Mouse (Mus musculus): Measurements from ENCODE around the gene Wdr66.
A peak's percentile ranks its signal among the peaks of the same experiment; 100 is the strongest.

Gene Wdr66

DNA sequence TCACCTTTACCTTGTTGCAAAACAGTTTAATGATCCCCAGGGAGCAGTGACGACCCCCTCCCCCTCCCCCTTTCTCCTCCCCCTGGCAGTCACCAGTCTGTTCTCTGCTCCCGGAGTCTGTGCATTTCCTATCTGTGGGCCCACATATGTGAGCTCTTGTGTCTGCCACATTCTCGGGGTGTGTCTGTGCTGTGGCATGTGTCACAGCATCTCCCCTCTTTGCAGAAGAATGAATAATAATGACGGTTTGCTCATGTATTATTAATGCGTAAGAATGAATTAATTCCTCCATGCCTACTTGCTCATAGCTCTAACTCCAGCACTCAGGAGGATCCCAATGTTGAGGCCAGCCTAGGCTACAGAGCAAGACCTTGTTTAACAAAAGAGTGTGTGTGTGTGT, 21.0 kb downstream of the Wdr66 start:
- DNase-seq (ENCODE audit: low read depth) = no peak

DNA sequence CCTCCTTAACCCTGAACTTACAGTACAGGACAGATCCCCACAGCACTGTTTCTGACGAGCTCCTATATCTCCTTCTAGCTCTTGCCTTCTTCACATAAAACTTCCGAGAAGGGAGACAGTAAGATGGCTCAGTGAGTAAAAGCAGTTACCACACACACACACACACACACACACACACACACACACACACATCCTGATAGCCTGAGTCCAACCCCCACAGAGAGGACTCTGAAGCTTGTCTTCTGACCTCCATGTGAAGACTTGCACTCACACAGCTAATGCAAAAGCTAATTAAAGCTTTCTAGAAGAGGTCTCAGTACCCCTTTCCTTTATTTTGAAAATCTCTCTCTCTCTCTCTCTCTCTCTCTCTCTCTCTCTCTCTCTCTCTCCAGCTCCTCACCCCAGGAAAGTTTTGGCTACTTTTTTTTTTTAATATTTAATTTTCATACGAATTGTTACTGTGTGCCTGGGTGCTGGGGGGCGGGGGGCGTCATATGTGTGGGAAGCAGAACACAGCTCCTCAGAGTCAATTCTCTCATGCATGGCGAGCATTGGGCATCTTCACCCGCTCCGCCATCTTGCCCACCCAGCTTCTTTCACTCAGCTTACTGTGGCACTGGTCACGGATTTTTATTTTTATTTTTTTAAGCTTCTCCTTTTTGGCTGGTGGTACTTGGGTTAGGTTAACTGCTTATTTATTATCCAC, 24.9 kb downstream of the Wdr66 start:
- no peak for DNase-seq (ENCODE audit: low read depth)

DNA sequence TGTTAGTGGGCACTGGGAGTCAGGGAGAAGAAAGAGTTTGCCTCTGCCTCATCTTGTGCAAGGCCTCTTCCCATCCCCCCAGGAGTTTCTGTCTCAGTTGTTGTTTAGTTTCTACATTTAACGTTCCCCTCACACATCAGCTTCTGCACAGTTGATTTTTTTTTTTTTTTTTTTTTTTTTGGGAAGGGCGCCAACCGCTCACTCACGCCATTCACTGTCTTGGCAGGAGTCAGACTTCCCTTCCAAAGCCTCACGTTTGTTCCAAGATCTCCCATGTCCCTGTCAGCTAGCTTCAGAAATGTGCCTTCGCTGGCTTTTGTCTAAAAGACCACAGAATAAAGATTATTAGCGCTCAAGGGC, 25.4 kb downstream of the Wdr66 start:
- DNase-seq (ENCODE audit: low read depth) = no peak

DNA sequence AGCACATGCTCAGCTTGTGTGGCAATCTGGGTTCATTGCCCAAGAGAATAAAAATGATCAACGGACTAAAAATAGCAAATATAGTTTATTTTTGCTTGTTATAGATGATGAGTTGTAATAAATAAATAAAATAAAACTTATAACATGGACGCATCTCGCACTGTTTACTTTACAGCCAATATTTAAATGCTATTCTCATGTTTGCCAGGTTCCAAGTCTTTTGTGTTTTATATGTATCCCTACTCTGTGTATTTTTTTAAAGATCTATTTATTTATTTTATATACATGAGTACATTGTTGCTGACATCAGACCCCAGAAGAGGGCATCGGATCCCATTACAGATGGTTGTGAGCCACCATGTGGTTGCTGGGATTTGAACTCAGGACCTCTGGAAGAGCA, 25.8 kb downstream of the Wdr66 start:
- no peak for DNase-seq (ENCODE audit: low read depth)

DNA sequence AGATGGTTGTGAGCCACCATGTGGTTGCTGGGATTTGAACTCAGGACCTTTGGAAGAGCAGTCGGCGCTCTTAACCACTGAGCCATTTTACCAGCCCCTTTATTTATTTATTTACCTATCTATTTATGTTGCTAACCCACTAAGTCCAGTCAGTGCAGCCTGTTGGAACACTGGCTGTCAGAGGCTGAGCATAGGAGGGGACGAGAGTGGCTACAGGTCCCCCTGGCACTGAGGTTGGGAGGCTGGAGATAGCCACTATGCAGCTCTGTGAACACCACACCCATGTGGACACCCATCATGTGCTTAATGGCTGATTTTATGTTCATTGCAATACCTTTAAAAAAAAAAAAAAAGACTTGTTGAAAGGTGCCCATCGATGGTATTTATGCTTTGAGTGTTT, 27.3 kb downstream of the Wdr66 start:
- DNase-seq (ENCODE audit: low read depth) = no peak

DNA sequence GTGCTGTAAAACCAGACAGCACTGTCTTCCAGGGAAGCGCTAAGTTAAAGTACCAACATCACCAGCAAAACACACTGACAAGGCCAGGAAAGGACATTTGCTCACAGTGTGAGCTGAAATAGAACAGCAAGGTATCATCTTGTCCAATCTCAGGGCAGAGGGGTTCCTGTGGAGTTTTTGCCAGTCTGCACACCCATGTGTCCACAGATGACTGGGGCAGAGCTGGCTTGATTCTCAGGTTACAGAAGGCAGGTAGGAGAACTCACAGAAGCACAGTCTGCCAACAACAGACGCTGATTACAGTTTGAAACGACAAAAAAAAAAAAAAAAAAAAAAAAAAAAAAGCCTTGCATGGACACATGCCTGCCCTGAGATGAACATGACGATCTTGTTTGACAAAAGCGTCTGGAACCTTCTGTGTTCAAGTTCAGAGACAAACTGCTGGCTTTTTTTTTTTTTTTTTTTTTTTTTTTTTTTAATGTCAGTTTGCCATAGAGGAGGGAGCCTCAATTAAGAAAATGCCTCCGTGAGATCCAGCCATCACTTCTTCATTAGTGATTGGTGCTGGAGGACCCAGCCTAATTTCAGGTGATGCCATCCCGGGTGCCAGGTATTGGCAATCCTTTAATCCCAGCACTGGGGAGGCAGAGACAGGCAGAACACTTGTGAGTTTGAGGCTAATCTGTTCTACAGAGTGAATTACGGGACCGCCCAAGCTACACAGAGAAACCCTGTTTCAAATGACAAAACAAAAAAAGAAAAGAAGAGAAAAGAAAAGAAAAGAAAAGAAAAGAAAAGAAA, 29.6 kb downstream of the Wdr66 start:
- no peak for DNase-seq (ENCODE audit: low read depth)

DNA sequence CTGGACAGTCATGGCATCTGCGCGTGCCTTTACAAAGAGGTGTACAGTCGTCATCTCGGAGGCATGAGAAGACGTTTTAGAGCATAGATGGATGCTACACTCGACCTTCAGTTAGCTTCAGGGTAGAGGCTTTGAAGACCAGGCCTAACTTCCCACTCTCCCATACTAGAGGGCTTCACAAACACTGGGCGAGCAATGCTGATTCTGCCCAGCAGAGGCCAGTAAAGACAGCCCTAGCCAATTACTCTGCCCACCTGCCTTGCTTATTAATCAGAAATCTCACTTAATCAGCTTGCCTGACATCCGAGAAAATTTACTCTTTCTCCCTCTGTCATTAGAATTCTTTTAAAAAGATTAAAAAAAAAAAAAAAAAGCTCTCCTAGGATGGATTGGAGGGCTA, 33.3 kb downstream of the Wdr66 start:
- DNase-seq (ENCODE audit: low read depth) = no peak

DNA sequence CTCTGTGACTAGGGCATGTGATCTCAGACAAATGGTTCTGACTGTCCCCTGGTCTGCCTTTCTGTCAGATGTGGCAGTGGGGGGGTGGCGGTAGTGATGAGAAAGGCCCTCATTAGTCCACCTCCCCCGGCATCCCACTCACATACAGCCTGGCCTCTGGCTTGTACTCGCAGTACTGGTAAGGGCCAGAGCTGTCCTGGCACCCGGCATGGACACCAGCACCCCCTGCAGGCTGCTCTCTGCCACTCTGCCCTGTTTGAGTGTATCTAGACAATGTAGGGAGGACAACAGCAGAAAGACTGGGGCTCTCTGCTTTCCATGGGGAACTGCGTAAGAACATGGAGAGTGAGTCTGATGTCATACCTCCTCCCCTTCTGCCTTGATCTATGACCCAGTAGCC, 36.2 kb downstream of the Wdr66 start:
- no peak for DNase-seq (ENCODE audit: low read depth)

DNA sequence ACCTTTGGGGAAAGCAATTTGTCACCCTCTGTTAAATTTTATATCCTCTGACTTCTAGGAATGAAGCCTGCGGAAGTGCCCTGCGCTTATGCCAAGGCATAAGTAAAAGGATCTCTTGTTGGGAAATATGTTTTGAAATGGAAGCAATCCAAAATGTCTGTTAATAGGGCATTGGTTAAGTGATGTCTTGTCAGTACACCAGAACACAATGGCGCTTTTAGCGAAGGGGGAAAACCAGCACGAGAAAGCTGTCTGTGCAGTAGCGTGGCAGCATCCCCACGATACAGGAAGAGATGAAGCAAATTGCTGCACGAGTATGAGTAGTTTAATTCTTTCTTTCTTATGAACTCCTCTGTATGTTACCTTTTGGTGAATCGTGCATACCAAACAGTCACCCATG, 42.8 kb downstream of the Wdr66 start:
- peak; percentile 43 for DNase-seq (ENCODE audit: low read depth)

DNA sequence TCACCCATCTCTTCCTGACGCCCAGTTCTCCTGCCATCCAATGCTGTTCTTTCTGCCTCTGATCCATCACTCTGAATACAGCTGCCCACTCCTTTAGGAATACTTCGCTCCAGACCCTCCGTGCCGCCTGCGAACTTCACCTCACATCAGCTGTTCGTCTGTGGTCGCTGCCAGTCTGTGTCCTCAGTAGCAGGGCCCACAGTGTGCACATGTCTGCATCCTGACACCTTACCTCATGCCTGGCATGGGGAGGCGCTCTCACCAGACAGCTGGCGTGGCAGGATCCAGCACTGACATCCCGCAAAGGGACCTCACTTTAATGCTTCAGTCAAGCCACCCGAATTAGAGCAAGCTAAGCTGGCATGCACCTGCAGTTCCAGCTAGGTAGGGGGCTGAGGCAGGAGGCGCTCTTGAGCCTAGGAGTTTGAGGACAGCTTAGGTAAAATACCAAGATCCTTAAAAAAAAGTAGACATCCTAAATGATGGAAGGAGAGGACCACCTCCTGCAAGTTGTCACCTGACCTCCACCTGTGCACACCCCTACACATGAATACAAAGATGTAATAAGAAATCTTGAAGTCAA, 44.4 kb downstream of the Wdr66 start:
- no peak for DNase-seq (ENCODE audit: low read depth)

DNA sequence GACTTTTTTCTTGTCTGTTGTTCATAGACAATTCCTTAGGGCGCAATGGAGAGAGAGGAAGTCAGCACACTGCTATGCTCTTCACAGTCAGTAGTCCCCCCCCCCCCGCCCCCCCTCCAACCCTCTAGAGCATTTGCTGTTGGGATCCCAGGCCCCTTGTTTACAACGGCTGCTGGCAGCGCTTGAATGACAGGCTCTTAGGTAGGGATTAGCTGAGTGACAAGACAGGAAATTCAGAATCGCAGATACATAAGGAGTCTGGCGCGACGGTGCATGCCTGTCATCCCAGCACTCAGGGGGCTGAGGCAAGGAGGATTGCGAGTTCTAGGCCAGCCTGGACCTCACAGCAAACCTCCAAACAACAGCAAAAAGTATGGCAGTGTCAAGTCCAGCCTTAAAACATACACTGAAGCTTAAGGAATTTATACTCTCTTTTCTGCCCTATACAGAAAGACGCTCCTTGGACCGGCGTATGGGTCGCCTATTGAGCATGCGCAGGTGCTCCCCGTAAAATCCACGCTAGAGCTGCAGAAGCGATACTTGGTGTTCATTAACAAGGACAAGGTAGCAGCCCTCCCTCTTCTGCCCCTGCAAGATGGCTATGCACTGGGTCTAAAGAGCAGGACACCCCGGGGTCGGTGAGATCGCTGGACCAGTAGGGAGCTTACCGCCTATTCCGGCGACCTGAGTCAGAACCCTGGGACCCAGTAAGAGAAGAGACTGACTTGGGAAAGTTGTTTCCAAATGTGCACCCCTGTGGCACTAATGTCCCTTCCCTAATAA, 45.3 kb downstream of the Wdr66 start:
- no peak for DNase-seq (ENCODE audit: low read depth)

DNA sequence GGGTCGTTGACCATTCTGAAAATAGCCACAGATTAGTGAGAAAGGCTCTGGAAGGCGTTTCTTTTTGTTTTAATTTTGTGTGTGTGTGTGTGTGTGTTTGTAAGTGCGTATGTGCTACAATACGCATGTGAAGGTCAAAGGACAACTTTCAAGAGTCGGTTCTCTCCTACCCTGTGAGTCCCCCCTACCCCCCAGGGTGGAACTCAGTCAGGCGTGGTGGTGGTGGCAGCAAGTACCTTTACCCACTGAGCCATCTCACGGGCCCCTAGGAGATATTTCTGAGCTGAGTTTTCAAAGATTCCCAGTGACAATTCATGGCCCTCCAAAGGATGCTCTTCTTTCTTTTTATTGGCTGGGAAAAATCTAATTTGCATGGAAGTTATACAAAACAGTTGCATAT, 45.9 kb downstream of the Wdr66 start:
- DNase-seq (ENCODE audit: low read depth) = no peak

DNA sequence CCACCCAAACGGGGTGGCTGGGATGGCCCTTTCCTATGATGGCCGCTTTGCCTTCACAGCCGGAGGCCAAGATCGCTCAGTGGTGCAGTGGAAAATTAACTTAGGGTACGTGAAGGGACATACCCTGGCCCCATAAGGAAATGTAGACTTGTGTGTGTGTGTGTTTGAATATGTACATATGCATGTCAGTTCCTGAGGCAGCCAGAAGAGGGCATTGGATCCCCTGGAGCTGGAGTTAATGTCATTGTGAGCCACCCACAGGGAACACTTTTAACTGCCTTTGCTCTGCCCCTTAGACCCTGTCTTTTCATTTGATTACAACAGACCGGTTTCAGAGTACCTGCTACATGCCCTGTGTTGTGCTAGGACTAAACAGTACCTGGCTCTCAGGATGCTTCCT, 46.6 kb downstream of the Wdr66 start:
- DNase-seq (ENCODE audit: low read depth) = no peak

DNA sequence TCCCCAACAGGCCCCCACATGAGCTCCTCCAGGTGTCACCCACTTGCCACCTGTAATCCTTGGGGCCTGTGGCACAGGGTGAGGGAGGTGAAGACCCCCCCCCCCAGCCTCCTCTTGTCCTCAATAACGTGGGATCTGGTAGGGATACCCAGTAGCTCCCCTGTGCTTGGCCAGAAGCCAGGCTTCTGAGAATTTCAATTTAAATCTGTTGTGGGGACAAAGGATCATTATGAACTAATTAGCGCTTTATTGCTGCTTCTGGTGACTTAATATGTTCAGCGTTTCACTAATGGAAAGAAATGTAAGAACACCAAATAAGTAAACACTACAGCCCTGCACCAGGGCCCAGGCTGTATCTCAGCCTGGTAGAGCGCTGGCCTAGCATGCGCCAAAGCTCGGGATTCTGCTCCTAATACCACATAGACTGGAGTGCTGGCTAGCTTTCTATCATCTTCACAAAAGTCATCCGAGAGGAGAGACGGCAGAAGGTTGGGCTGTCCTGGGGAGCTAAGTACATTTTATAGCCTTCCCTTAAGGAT, 48.7 kb downstream of the Wdr66 start:
- no peak for DNase-seq (ENCODE audit: low read depth)

DNA sequence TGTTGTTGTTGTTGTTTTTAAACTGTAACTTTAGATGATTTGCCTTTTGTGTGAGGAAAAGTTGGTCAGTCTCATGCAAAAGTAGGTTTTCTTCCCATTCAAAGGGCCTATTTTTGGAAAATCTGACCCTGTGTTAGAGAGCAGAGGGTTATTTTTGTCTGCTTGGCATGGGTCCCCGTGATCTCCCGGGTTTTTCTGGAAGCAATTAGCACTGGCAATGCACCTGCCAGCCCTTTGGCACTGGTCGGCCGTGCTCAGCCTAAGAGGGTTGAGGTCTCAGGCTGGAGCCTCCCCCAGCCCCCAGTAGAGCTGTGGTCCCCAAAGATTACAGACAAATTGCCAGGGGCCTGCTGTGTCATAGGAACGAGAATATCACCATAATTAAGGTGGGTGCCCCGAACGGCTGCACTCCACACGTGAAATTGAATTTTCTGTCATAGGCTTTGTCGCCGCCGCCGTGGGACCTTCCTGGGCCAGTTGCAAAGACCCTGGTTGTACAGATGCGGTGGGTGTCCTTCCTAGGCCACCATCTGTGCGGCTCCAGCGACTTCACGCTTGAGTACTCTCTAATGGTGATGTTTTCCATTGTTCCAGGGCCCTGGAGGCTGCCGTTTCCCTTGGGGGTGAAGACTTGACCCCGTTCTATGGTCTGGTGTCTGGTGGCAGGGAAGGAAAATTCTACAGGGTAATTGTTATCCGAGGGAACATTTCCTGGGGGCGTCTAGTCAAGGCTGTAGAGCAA, 50.0 kb downstream of the Wdr66 start:
- no peak for DNase-seq (ENCODE audit: low read depth)

DNA sequence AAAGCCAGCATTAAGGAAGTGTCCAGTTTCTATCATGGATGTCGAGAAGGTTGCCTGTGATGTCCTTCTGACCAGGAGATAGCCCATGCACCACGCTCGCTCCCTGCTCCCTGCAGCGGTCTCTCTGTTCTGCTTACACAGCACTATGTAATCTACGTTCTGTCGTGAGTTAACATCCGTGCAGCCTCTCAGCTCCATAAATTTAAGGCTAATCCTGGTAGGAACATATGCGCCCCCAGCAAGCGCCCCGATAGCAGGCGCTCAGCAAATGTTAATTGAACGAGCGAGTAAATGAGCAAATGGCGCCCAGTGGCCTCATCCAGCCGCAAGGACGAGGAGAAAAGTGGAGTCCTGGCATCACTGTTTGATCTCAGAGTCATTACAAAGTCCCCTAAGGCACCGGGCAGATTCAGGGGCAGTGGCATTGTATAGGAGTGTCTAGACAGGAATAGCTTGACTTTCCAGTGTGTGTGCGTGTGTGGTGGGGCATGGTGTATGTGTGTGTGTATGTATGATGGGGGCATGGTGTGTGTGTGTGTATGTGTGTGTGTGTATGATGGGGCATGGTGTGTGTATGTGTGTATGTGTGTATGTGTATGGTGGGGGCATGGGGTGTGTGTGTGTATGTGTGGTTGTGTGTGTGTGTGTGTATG, 55.9 kb downstream of the Wdr66 start:
- no peak for DNase-seq (ENCODE audit: low read depth)

DNA sequence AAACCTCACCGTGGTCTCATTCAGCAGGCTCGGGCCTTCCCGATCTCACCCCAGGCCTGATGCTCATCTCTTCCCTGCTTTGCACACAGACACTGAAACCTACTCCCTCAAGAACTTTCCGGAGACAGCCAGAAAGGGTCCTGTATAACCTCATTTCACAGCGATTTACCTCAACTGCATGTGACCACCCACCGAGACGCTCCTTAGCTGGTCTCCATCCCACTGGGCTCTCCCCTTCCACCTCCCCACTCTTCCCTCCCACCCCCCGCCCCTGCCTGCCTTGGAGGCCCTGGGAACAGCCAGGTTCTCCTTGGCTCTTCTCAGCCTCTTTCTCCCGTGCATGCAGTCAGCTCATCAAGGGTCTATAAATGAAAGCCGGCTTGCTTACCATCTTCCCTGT, 57.9 kb downstream of the Wdr66 start:
- DNase-seq (ENCODE audit: low read depth) = no peak

DNA sequence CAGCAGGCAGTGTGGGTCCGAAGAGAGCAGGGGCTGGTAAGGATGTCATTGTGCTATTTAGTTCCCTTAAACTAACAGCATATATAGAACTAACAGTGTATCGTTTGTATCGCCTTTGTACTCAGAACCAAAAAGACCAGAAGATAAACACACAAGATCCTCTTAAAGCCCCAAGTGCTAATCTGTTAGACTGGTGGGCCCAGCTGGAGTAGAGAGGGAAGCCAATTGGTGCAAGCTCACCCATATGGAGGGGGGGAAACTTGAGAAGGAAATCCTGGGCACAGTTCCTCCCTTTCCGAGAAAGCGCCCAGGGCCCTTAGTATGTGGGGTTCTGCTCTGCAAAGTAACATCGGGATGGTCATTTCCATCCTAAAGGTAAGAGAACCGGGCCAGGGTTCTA, 58.3 kb downstream of the Wdr66 start:
- DNase-seq (ENCODE audit: low read depth) = no peak

DNA sequence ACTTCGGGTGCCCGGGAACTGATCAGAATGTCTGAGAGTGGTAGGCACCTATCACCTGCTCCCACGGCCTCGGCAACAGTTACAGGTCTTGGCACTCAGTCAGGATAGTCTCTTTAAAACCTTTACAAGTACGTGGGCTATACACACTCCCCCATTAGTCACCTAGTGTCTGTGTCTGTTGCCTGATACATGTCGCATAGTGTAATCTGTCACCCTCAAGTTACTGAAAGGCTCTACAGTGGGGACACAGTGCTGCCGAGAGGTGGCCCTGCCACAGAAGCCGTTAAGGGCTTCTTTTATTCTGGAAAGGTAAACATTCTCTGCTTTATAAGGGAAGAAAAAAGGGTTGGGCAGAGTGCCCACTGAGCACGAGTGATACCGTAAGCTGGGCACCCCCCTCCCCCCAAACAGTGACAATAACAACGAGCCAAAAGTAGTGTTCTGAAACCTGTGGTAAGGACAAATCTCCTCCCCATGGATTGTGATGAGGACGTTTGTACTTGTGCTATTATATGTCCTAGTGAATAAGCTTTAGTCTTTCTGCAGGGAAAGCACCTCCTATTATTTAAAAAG, 61.2 kb downstream of the Wdr66 start:
- no peak for DNase-seq (ENCODE audit: low read depth)

DNA sequence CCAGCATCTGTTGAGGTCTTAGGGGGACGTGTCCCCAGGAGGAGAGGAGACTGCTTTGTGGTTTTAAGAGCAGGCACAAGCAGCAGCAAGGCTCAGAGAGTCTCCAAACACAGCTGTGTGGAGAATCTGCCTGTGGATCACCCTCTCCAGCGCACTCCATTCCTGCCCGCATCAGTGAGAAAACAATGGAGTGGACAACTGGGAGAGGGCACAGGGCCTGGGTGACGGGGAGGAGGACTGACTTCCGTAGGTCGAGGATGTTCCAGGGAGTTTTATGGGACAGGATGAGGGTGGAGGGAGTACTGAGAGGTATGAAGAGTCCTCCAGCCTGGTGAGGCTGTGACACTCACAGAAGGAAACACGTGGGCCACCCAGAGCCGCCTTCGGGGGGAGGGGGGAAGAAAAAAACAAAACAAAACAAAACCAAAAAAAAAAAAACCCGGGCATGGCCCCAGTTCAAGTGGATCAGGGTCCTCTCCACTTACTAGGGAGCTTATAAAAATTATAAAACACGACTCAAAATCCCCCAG, 62.0 kb downstream of the Wdr66 start:
- DNase-seq (ENCODE audit: low read depth) = no peak
